Mouse (Mus musculus): ENCODE results near the gene Hist1h2bf.

- TF ChIP-seq POLR2A (IDR thresholded peaks at IDR 0.05; ENCODE audit: control insufficient read depth in 1 of 2, insufficient read depth in 1 of 2, low read depth in 1 of 2, low read length in 2 of 2, poor library complexity in 1 of 2) (no peak), CTCF (IDR thresholded peaks at IDR 0.05 in 2 of 3, conservative IDR thresholded peaks at IDR 0.05 in 1 of 3; ENCODE audit: control insufficient read depth in 1 of 3, insufficient read depth in 1 of 3, low read depth in 2 of 3, low read length in 3 of 3, poor library complexity in 1 of 3, severe bottlenecking in 1 of 3) (no peak), EP300 (IDR thresholded peaks at IDR 0.05; ENCODE audit: low read depth in 1 of 2, low read length in 2 of 2) (peak; percentile 34 to 44; a peak in 2 of 4 replicates), GABPA (IDR thresholded peaks at IDR 0.05; ENCODE audit: low read depth, low read length) (no peak), USF2 (IDR thresholded peaks at IDR 0.05; ENCODE audit: borderline replicate concordance in 1 of 2, insufficient read depth in 1 of 2, low read depth in 1 of 2, low read length in 2 of 2) (no peak), TCF12 (IDR thresholded peaks at IDR 0.05; ENCODE audit: low read depth, low read length) (no peak), POLR2AphosphoS2 (IDR thresholded peaks at IDR 0.05; ENCODE audit: low read length) (no peak), MAZ (IDR thresholded peaks at IDR 0.05; ENCODE audit: low read depth, low read length) (no peak), GATA1 (IDR thresholded peaks at IDR 0.05; ENCODE audit: low read depth, low read length) (peak; percentile 66; the same call in 1 of the 2 replicates), MAX (IDR thresholded peaks at IDR 0.05; ENCODE audit: low read length) (no peak), E2F4 (IDR thresholded peaks at IDR 0.05; ENCODE audit: borderline replicate concordance, low read depth, low read length) (no peak), ZMIZ1 (IDR thresholded peaks at IDR 0.05; ENCODE audit: low read depth, low read length) (no peak)
Measured at GRCm38 (mm10) chr13:23593051-23593770, 19.2 kb upstream of the Hist1h2bf start.

All from MEL (cell line).